7 mouse cellular contexts compared by ENCODE assay signal in genomic region chr13:116705611-116706386, GRCm38 (mm10).
DNase-seq lines count a peak whose midpoint lies in the region; ATAC-seq and TF ChIP-seq lines count a peak whose summit lies in the region.

No protein-coding gene starts in this region.

- TF ChIP-seq CTCF in lung, postnatal 0 days (IDR thresholded peaks at IDR 0.05): no peak
- TF ChIP-seq CTCF in lung, adult 2 months (IDR thresholded peaks at IDR 0.05; ENCODE audit: insufficient read depth, low read length): no peak

- H3K9me3 ChIP-seq in lung, postnatal 0 days (ENCODE audit: low read length): no peaks in the 10 kb centered on the region
- H3K9me3 ChIP-seq in embryonic facial prominence, embryonic 14.5 days (ENCODE audit: control insufficient read depth, low read length): no peaks in the 10 kb centered on the region
- H3K9me3 ChIP-seq in intestine, embryonic 16.5 days (ENCODE audit: control insufficient read depth, low read length): no peaks in the 10 kb centered on the region

- no peaks in the 10 kb centered on the region for H3K4me1 ChIP-seq in lung, postnatal 0 days (ENCODE audit: insufficient read depth, low read depth, low read length)
- H3K4me1 ChIP-seq in lung, adult 2 months (ENCODE audit: control insufficient read depth, insufficient read depth, low read length): no peaks in the 10 kb centered on the region
- no peaks in the 10 kb centered on the region for H3K4me1 ChIP-seq in embryonic facial prominence, embryonic 14.5 days (ENCODE audit: control insufficient read depth, insufficient read depth, low read length)
- peaks cover 6% of the 10 kb centered on the region; the same call in 1 of the 2 replicates for H3K4me1 ChIP-seq in intestine, embryonic 16.5 days (ENCODE audit: control insufficient read depth, insufficient read depth, low read length)

- DNase-seq in lung, postnatal 0 days (ENCODE audit: low spot score): no peak
- DNase-seq in lung, adult 2 months: no peak
- peak; percentile 42 for DNase-seq in embryonic facial prominence, embryonic 14.5 days (ENCODE audit: low spot score)
- DNase-seq in neural tube, embryonic 10.5 days (ENCODE audit: extremely low spot score, low spot score): peak; percentile 68
- no peak for DNase-seq in frontal cortex, adult 2 months (ENCODE audit: extremely low spot score in 1 of 2, low spot score in 1 of 2)
- no peak for DNase-seq in B cell, adult 2 months

- H3K27me3 ChIP-seq in lung, postnatal 0 days (replicated peaks; ENCODE audit: insufficient read depth, low read length): peaks cover 36% of the 10 kb centered on the region; the same call in 1 of the 2 replicates
- peaks cover 78% of the 10 kb centered on the region for H3K27me3 ChIP-seq in embryonic facial prominence, embryonic 14.5 days (replicated peaks; ENCODE audit: control insufficient read depth, insufficient read depth, low read length)
- H3K27me3 ChIP-seq in intestine, embryonic 16.5 days (replicated peaks; ENCODE audit: control insufficient read depth, insufficient read depth, low read length): peaks cover 41% of the 10 kb centered on the region

- peak overlapping the region; percentile 2; the same call in 1 of the 2 replicates for H3K4me3 ChIP-seq in lung, postnatal 0 days (ENCODE audit: low read depth, low read length)
- no peak overlapping the region for H3K4me3 ChIP-seq in lung, adult 2 months (replicated peaks; ENCODE audit: extremely low read depth, low read depth, low read length)
- H3K4me3 ChIP-seq in embryonic facial prominence, embryonic 14.5 days (ENCODE audit: low read depth, low read length): peak overlapping the region; percentile 36
- H3K4me3 ChIP-seq in intestine, embryonic 16.5 days (ENCODE audit: low read length): peak overlapping the region; percentile 35

- 2% methylated on average over 39 of the region's 39 CpGs for WGBS in lung, postnatal 0 days
- 3% methylated on average over 39 of the region's 39 CpGs for WGBS in lung, adult 2 months
- under 1% methylated on average over 37 of the region's 39 CpGs for WGBS in embryonic facial prominence, embryonic 14.5 days
- WGBS in intestine, embryonic 16.5 days: under 1% methylated on average over 39 of the region's 39 CpGs

- TF ChIP-seq EP300 in lung, postnatal 0 days (IDR thresholded peaks at IDR 0.05): no peak

- TF ChIP-seq POLR2A in lung, adult 2 months (IDR thresholded peaks at IDR 0.05; ENCODE audit: borderline replicate concordance, extremely low read depth, low read depth, low read length): no peak

- H3K36me3 ChIP-seq in lung, postnatal 0 days (ENCODE audit: insufficient read depth, low read length): no peaks in the 10 kb centered on the region
- H3K36me3 ChIP-seq in embryonic facial prominence, embryonic 14.5 days (ENCODE audit: control insufficient read depth, insufficient read depth, low read length): no peaks in the 10 kb centered on the region
- H3K36me3 ChIP-seq in intestine, embryonic 16.5 days (ENCODE audit: control insufficient read depth, insufficient read depth, low read length): no peaks in the 10 kb centered on the region

- no peak overlapping the region for H3K27ac ChIP-seq in lung, postnatal 0 days (ENCODE audit: low read length)
- peak overlapping the region; percentile 19; the same call in 1 of the 2 replicates for H3K27ac ChIP-seq in embryonic facial prominence, embryonic 14.5 days (replicated peaks; ENCODE audit: low read depth, low read length)
- H3K27ac ChIP-seq in intestine, embryonic 16.5 days (ENCODE audit: low read length): no peak overlapping the region

- no peak overlapping the region for H3K9ac ChIP-seq in lung, postnatal 0 days (replicated peaks; ENCODE audit: low read depth)
- peak overlapping the region; percentile 54 for H3K9ac ChIP-seq in embryonic facial prominence, embryonic 14.5 days (ENCODE audit: low read depth, low read length)
- H3K9ac ChIP-seq in intestine, embryonic 16.5 days (ENCODE audit: low read depth, low read length): no peak overlapping the region

- peak overlapping the region; percentile 35 for H3K4me2 ChIP-seq in lung, postnatal 0 days (replicated peaks; ENCODE audit: low read depth, low read length)
- peak overlapping the region; percentile 57 for H3K4me2 ChIP-seq in embryonic facial prominence, embryonic 14.5 days (ENCODE audit: low read depth, low read length)
- H3K4me2 ChIP-seq in intestine, embryonic 16.5 days (ENCODE audit: low read depth, low read length): peak overlapping the region; percentile 52

- no peak for ATAC-seq in lung, postnatal 0 days
- peak; percentile 54; the same call in 1 of the 2 replicates for ATAC-seq in embryonic facial prominence, embryonic 14.5 days (ENCODE audit: low read depth)
- peak; percentile 60; the same call in 1 of the 2 replicates for ATAC-seq in intestine, embryonic 16.5 days

Comparison
In these comparisons a context has a peak if more than half of its experiments do, and no peak if none do; other contexts are left out.
1. DNase-seq: peak in embryonic facial prominence, embryonic 14.5 days (single experiment) and neural tube, embryonic 10.5 days (single experiment); none in lung, postnatal 0 days (single experiment), lung, adult 2 months (single experiment), frontal cortex, adult 2 months (0 of 2) and B cell, adult 2 months (0 of 2).
2. Peak in every context shown above with its lines, with median percentiles within 50 percentile points of each other: H3K4me2 ChIP-seq.